Mouse (Mus musculus): Measurements from ENCODE around the gene Tbx2. TPM values are rescaled to one million over a fixed set of nuclear protein-coding genes. Genes with fewer than 3 reads are reported as not detected.

The Tbx2 gene
- polyA plus RNA-seq (2012; fragmentation: generic; extraction: Trizol), result 1.0 TPM

DNA sequence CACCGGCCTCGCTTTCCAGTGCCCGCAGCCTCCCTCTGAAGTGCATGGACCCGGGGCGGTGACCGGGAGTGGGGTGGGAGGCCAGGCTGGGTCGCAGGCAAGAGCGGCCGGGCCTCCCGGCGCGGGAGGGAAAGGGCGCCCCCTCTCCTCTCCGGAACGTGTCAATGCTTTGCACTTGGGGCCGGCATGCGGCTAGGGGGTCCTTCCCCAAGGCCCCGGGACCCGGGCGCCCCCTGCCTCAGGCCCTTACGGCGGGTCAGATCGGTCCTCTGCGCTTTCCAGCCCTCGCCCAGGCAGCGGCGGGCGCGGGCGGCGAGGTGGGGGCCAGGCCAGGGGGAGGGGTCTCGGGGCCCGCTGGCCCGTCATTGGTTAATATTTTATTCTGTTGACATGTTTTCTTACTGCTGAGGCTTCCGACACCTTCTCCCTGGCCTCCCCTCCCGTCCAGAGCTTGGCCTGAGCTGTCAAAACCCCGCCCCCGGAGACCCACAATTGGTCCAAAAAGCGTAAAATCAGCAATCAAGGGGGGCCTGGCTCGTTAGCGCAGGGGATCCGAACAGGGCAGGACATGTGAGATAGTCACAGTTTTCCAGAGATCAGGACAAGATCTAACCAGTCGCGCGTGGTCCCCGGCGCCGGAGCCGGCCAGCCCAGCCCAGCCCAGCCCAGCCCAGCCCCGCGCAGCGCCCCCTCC is at the start of gene Tbx2:
Gene Tbx2 (plus strand): TSS at position 321 of the 694 bp plus-strand sequence.
- Histone ChIP-seq H3K4me2 (ENCODE audit: low read depth) (peak within 1 kb of the TSS; percentile 90), H3K4me3 (peak within 1 kb of the TSS; percentile 22), H3K36me3 (ENCODE audit: control insufficient read depth, insufficient read depth) (no peaks in the 10 kb centered on the region), H3K27me3 (ENCODE audit: control insufficient read depth, insufficient read depth, insufficient read length) (peaks cover 23% of the 10 kb centered on the region), H3K79me2 (ENCODE audit: control insufficient read depth, insufficient read depth) (no peaks in the 10 kb centered on the region), H3ac (ENCODE audit: control insufficient read depth, insufficient read length) (peak within 1 kb of the TSS; percentile 55)
- TF ChIP-seq E2F4 (IDR thresholded peaks at IDR 0.05; ENCODE audit: insufficient read depth) (no peak), CEBPB (IDR thresholded peaks at IDR 0.05; ENCODE audit: insufficient read depth, poor library complexity, severe bottlenecking) (no peak), POLR2A (IDR thresholded peaks at IDR 0.05; ENCODE audit: insufficient read length, low read depth) (no peak), SRF (IDR thresholded peaks at IDR 0.05; ENCODE audit: control insufficient read depth, insufficient read length, low read depth) (no peak), MYOD1 (IDR thresholded peaks at IDR 0.05; ENCODE audit: control insufficient read depth in 1 of 3, insufficient read length in 2 of 3, low read depth in 2 of 3) (no peak), MYOG (IDR thresholded peaks at IDR 0.05; ENCODE audit: control insufficient read depth in 1 of 3, insufficient read depth in 1 of 3, insufficient read length in 2 of 3, low read depth in 2 of 3) (no peak), POLR2AphosphoS2 (IDR thresholded peaks at IDR 0.05; ENCODE audit: insufficient read length, low read depth) (no peak), MAX (IDR thresholded peaks at IDR 0.05; ENCODE audit: low read depth) (no peak), TCF12 (IDR thresholded peaks at IDR 0.05; ENCODE audit: insufficient read depth, poor library complexity, severe bottlenecking) (no peak), TCF3 (IDR thresholded peaks at IDR 0.05; ENCODE audit: insufficient read length, low read depth) (no peak), REST (IDR thresholded peaks at IDR 0.05; ENCODE audit: insufficient read depth, insufficient read length) (no peak), USF1 (IDR thresholded peaks at IDR 0.05; ENCODE audit: low read depth) (no peak)

DNA sequence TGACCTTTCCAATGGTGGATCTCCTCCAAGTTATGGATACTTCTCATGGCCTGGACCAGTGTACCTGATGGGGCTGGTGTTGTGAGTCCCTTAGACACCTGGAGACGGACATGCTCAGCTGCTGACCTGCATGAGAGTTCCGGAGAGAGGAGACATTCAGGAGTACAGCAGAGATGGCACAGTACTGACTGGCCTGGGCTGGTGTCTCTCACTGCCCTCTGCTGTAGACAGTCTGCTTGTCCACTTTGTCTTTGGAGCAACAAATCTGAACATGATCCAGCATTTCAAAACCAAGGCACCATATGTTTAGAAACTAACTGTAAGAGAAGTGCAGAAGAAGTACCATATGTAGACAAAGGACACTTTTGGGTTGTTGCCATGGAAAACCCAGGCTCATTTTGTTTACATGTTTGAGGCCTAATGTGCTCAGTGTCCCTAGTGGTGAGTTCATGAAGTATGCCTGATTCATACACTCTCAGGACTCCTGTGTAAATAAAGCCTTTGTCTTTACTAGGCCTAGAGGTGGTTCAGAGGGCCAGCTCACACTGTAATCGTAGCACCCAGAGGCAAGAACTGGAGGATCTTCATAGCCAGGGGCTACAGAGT is 46.1 kb upstream of the Tbx2 start:
- H3K27me3 ChIP-seq (ENCODE audit: control insufficient read depth, insufficient read depth, insufficient read length), result no peaks in the 10 kb centered on the region

DNA sequence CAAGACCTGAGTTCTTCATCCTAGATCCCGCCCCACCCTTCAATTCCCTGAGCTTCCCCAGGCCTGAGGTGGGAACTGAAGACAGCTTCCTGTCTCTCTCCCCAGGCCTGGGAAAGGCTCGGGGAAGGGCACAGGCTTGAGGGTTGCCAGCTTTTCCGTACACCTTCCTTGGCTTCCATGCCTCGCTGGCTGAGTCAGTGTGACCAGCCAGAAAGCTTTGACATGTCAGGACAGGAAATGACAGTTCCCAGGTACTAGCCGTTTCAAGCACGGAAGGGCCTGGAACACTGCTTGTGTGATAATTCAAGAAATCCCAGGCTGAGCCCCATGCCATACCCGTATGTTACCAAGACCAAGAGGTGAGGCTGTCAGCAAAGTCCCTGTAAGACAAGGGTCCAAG is 42.6 kb upstream of the Tbx2 start:
- Histone ChIP-seq H3K36me3 (ENCODE audit: control insufficient read depth, insufficient read depth) (no peaks in the 10 kb centered on the region), H3K4me3 (no peak overlapping the region), H3K27me3 (ENCODE audit: control insufficient read depth, insufficient read depth, insufficient read length) (no peaks in the 10 kb centered on the region), H3ac (ENCODE audit: control insufficient read depth, insufficient read length) (no peak overlapping the region), H3K4me2 (ENCODE audit: low read depth) (no peak overlapping the region), H3K79me2 (ENCODE audit: control insufficient read depth, insufficient read depth) (no peaks in the 10 kb centered on the region)
- TF ChIP-seq MYOG (IDR thresholded peaks at IDR 0.05; ENCODE audit: control insufficient read depth in 1 of 3, insufficient read depth in 1 of 3, insufficient read length in 2 of 3, low read depth in 2 of 3) (no peak), REST (IDR thresholded peaks at IDR 0.05; ENCODE audit: insufficient read depth, insufficient read length) (no peak), POLR2A (IDR thresholded peaks at IDR 0.05; ENCODE audit: insufficient read length, low read depth) (no peak), MYOD1 (IDR thresholded peaks at IDR 0.05; ENCODE audit: control insufficient read depth in 1 of 3, insufficient read length in 2 of 3, low read depth in 2 of 3) (no peak), MAX (IDR thresholded peaks at IDR 0.05; ENCODE audit: low read depth) (no peak), USF1 (IDR thresholded peaks at IDR 0.05; ENCODE audit: low read depth) (no peak), TCF3 (IDR thresholded peaks at IDR 0.05; ENCODE audit: insufficient read length, low read depth) (no peak), E2F4 (IDR thresholded peaks at IDR 0.05; ENCODE audit: insufficient read depth) (no peak), TCF12 (IDR thresholded peaks at IDR 0.05; ENCODE audit: insufficient read depth, poor library complexity, severe bottlenecking) (no peak), CEBPB (IDR thresholded peaks at IDR 0.05; ENCODE audit: insufficient read depth, poor library complexity, severe bottlenecking) (no peak), POLR2AphosphoS2 (IDR thresholded peaks at IDR 0.05; ENCODE audit: insufficient read length, low read depth) (no peak), SRF (IDR thresholded peaks at IDR 0.05; ENCODE audit: control insufficient read depth, insufficient read length, low read depth) (no peak)

More for the DNA sequence above, 46.1 kb upstream of the Tbx2 start:
- Histone ChIP-seq H3K4me3 (no peak overlapping the region), H3K36me3 (ENCODE audit: control insufficient read depth, insufficient read depth) (no peaks in the 10 kb centered on the region), H3ac (ENCODE audit: control insufficient read depth, insufficient read length) (no peak overlapping the region), H3K79me2 (ENCODE audit: control insufficient read depth, insufficient read depth) (no peaks in the 10 kb centered on the region), H3K4me2 (ENCODE audit: low read depth) (no peak overlapping the region)
- TF ChIP-seq POLR2AphosphoS2 (IDR thresholded peaks at IDR 0.05; ENCODE audit: insufficient read length, low read depth), result no peak
- TF ChIP-seq E2F4 (IDR thresholded peaks at IDR 0.05; ENCODE audit: insufficient read depth), result no peak
- no peak for TF ChIP-seq MYOD1 (IDR thresholded peaks at IDR 0.05; ENCODE audit: control insufficient read depth in 1 of 3, insufficient read length in 2 of 3, low read depth in 2 of 3)
- no peak for TF ChIP-seq MAX (IDR thresholded peaks at IDR 0.05; ENCODE audit: low read depth)
- TF ChIP-seq SRF (IDR thresholded peaks at IDR 0.05; ENCODE audit: control insufficient read depth, insufficient read length, low read depth), result no peak
- no peak for TF ChIP-seq CEBPB (IDR thresholded peaks at IDR 0.05; ENCODE audit: insufficient read depth, poor library complexity, severe bottlenecking)

DNA sequence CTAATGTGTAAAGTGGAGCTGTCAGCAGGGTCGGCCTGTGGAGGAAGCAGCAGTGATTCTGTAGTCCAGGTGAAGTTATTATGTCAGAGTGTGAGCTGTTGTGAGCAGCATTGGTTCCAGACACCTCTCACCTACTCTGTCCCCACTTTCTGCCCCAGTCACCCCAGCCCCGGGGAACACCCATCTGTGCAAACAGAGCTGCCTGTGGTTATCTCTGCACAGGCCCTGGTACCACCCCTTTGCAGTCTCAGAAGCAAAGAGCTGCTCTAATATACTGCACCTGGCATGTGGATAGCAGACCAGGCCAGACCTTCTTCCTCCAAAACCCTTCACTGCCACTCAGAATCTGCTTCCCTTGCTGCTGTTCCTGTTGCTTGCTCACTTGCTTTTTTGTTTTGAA is 42.1 kb upstream of the Tbx2 start:
- TF ChIP-seq POLR2A (IDR thresholded peaks at IDR 0.05; ENCODE audit: insufficient read length, low read depth), result no peak
- TF ChIP-seq SRF (IDR thresholded peaks at IDR 0.05; ENCODE audit: control insufficient read depth, insufficient read length, low read depth), result no peak
- no peak for TF ChIP-seq MYOG (IDR thresholded peaks at IDR 0.05; ENCODE audit: control insufficient read depth in 1 of 3, insufficient read depth in 1 of 3, insufficient read length in 2 of 3, low read depth in 2 of 3)
- TF ChIP-seq TCF12 (IDR thresholded peaks at IDR 0.05; ENCODE audit: insufficient read depth, poor library complexity, severe bottlenecking), result no peak
- TF ChIP-seq TCF3 (IDR thresholded peaks at IDR 0.05; ENCODE audit: insufficient read length, low read depth), result no peak
- no peak for TF ChIP-seq USF1 (IDR thresholded peaks at IDR 0.05; ENCODE audit: low read depth)
- TF ChIP-seq CEBPB (IDR thresholded peaks at IDR 0.05; ENCODE audit: insufficient read depth, poor library complexity, severe bottlenecking), result no peak
- no peak for TF ChIP-seq REST (IDR thresholded peaks at IDR 0.05; ENCODE audit: insufficient read depth, insufficient read length)
- TF ChIP-seq MAX (IDR thresholded peaks at IDR 0.05; ENCODE audit: low read depth), result no peak
- no peak for TF ChIP-seq MYOD1 (IDR thresholded peaks at IDR 0.05; ENCODE audit: control insufficient read depth in 1 of 3, insufficient read length in 2 of 3, low read depth in 2 of 3)
- TF ChIP-seq E2F4 (IDR thresholded peaks at IDR 0.05; ENCODE audit: insufficient read depth), result no peak
- TF ChIP-seq POLR2AphosphoS2 (IDR thresholded peaks at IDR 0.05; ENCODE audit: insufficient read length, low read depth), result no peak
- Histone ChIP-seq H3K79me2 (ENCODE audit: control insufficient read depth, insufficient read depth) (no peaks in the 10 kb centered on the region), H3K4me2 (ENCODE audit: low read depth) (no peak overlapping the region), H3K4me3 (no peak overlapping the region), H3ac (ENCODE audit: control insufficient read depth, insufficient read length) (no peak overlapping the region), H3K27me3 (ENCODE audit: control insufficient read depth, insufficient read depth, insufficient read length) (no peaks in the 10 kb centered on the region), H3K36me3 (ENCODE audit: control insufficient read depth, insufficient read depth) (no peaks in the 10 kb centered on the region)

Data from myocyte (in vitro differentiated cells).